ENCODE assay signal across 9 mouse cellular contexts in genomic region chr19:11165172-11165571, GRCm38 (mm10). TPM values are rescaled to one million over a fixed set of nuclear protein-coding genes. Genes with fewer than 3 reads are reported as not detected.
DNase-seq lines count a peak whose midpoint lies in the region; ATAC-seq and TF ChIP-seq lines count a peak whose summit lies in the region.
"Had no signal": no experiment of that assay in that cellular context is flagged by ENCODE, and none has a peak within 500 bp of the region (broad histone marks: within the 10 kb centered on the region; RNA-seq: fewer than 3 reads in every experiment).

Gene 1700025F22Rik (minus strand): TSS chr19:11165320.

- no peak for TF ChIP-seq EP300 in liver, embryonic 14.5 days (IDR thresholded peaks at IDR 0.05; ENCODE audit: low read depth)

- H3K27me3 ChIP-seq in heart, embryonic 10.5 days (ENCODE audit: insufficient read depth, poor library complexity, severe bottlenecking) = no peaks in the 10 kb centered on the region
- no peaks in the 10 kb centered on the region for H3K27me3 ChIP-seq in liver, embryonic 14.5 days (ENCODE audit: control insufficient read depth, insufficient read depth, low read length)

- no peaks in the 10 kb centered on the region for H3K36me3 ChIP-seq in heart, embryonic 10.5 days
- no peaks in the 10 kb centered on the region for H3K36me3 ChIP-seq in ES-E14 (ENCODE audit: control insufficient read depth, insufficient read depth, low read length, poor library complexity, severe bottlenecking)
- no peaks in the 10 kb centered on the region for H3K36me3 ChIP-seq in liver, embryonic 14.5 days (replicated peaks; ENCODE audit: control insufficient read depth, insufficient read depth, low read depth)
- H3K36me3 ChIP-seq: limb, embryonic 12.5 days had no signal

- DNase-seq in heart, postnatal 4 days = peak; percentile 5
- no peak for DNase-seq in heart, embryonic 10.5 days (ENCODE audit: low spot score)
- peak; percentile 27 for DNase-seq in ES-E14 (ENCODE audit: low read depth, low spot score)
- no peak for DNase-seq in liver, embryonic 14.5 days (ENCODE audit: low read depth in 3 of 3, low spot score in 3 of 3)
- DNase-seq in spleen, postnatal 14 days (ENCODE audit: low spot score in 2 of 2) = peak; percentile 25 to 26
- DNase-seq in layer of hippocampus, adult 11-12 months (ENCODE audit: low spot score) = no peak
- DNase-seq in cerebellum, adult 18-20 months = no peak
- no peak for DNase-seq in urinary bladder, adult 18-20 months (ENCODE audit: low spot score in 2 of 2)

- H3K9ac ChIP-seq in ES-E14 (ENCODE audit: insufficient read depth, low read depth, low read length, poor library complexity, severe bottlenecking) = no peak within 1 kb of the TSS
- H3K9ac ChIP-seq in liver, embryonic 14.5 days (replicated peaks) = no peak within 1 kb of the TSS
- H3K9ac ChIP-seq: limb, embryonic 12.5 days had no signal

- H3K4me1 ChIP-seq in heart, embryonic 10.5 days = no peaks in the 10 kb centered on the region
- no peaks in the 10 kb centered on the region for H3K4me1 ChIP-seq in ES-E14 (ENCODE audit: control insufficient read depth in 2 of 2, insufficient read depth in 2 of 2, low read length in 2 of 2, poor library complexity in 1 of 2)
- no peaks in the 10 kb centered on the region for H3K4me1 ChIP-seq in liver, embryonic 14.5 days (replicated peaks; ENCODE audit: control insufficient read depth in 2 of 2, insufficient read depth in 2 of 2, low read length in 1 of 2)
- H3K4me1 ChIP-seq: limb, embryonic 12.5 days had no signal

- TF ChIP-seq CTCF in liver, embryonic 14.5 days (IDR thresholded peaks at IDR 0.05; ENCODE audit: low read depth) = peak; percentile 64

- no peak within 1 kb of the TSS for H3K4me2 ChIP-seq in liver, embryonic 14.5 days (ENCODE audit: low read depth)
- H3K4me2 ChIP-seq: limb, embryonic 12.5 days had no signal

- ATAC-seq in liver, embryonic 14.5 days (ENCODE audit: insufficient read depth) = no peak

- WGBS in heart, embryonic 10.5 days = 32% methylated on average over 10 of the region's 10 CpGs
- 14% methylated on average over 10 of the region's 10 CpGs for WGBS in liver, embryonic 14.5 days (ENCODE audit: insufficient replicate concordance)

- no peak within 1 kb of the TSS for H3K27ac ChIP-seq in heart, embryonic 10.5 days
- H3K27ac ChIP-seq in ES-E14 (ENCODE audit: insufficient read depth, low read depth, low read length, poor library complexity, severe bottlenecking) = no peak within 1 kb of the TSS
- H3K27ac ChIP-seq in liver, embryonic 14.5 days = no peak within 1 kb of the TSS
- H3K27ac ChIP-seq: limb, embryonic 12.5 days had no signal

- in situ Hi-C loops in ES-E14 (cut with MboI; ENCODE audit: low sequenced_read_pairs in 2 of 2, unreplicated experiment in 2 of 2) = no loop called here

- no peak within 1 kb of the TSS for H3K4me3 ChIP-seq in heart, embryonic 10.5 days
- H3K4me3 ChIP-seq in ES-E14 (ENCODE audit: insufficient read depth in 1 of 2, low read depth in 1 of 2, low read length in 2 of 2, poor library complexity in 1 of 2, severe bottlenecking in 1 of 2) = no peak within 1 kb of the TSS
- H3K4me3 ChIP-seq in liver, embryonic 14.5 days (ENCODE audit: insufficient read depth in 1 of 2, low read depth in 2 of 2, low read length in 2 of 2) = no peak within 1 kb of the TSS
- H3K4me3 ChIP-seq: limb, embryonic 12.5 days had no signal

- no peaks in the 10 kb centered on the region for H3K9me3 ChIP-seq in heart, embryonic 10.5 days
- H3K9me3 ChIP-seq in ES-E14 (ENCODE audit: control insufficient read depth, insufficient read depth, low read depth, low read length) = no peaks in the 10 kb centered on the region
- no peaks in the 10 kb centered on the region for H3K9me3 ChIP-seq in liver, embryonic 14.5 days (ENCODE audit: control insufficient read depth, low read length)
- H3K9me3 ChIP-seq: limb, embryonic 12.5 days had no signal

TF ChIP-seq in ES-E14, 5 proteins besides CTCF, POLR2A, EP300 and RAD21:
- TF ChIP-seq CHD2 (IDR thresholded peaks at IDR 0.05; ENCODE audit: low read depth, low read length) = no peak
- TF ChIP-seq HCFC1 (IDR thresholded peaks at IDR 0.05; ENCODE audit: borderline replicate concordance, insufficient read depth, low read length) = no peak
- peak; percentile 43; the same call in 1 of the 2 replicates for TF ChIP-seq ZC3H11A (IDR thresholded peaks at IDR 0.05; ENCODE audit: borderline replicate concordance, low read depth, low read length)
- TF ChIP-seq ZNF384 (IDR thresholded peaks at IDR 0.05; ENCODE audit: low read depth, low read length) = no peak
- no peak for TF ChIP-seq MAFK (IDR thresholded peaks at IDR 0.05; ENCODE audit: insufficient read depth, low read depth, low read length)

RNA-seq across cellular contexts. Expression of gene 1700025F22Rik, which starts in this region (rescaled TPM):
- total RNA-seq in heart, postnatal 4 days (2021) = not detected
- not detected in 2 replicates for polyA plus RNA-seq in heart, embryonic 10.5 days (2016; fragmentation: Nextera tagmentation; extraction: Ambion mirVana)
- not detected in 2 replicates for total RNA-seq in ES-E14 (2012; rRNA removed)
- not detected in 2 replicates for polyA plus RNA-seq in liver, embryonic 14.5 days (2012; rRNA removed)
- polyA plus RNA-seq in liver, embryonic 14.5 days (2014; fragmentation: Nextera tagmentation; extraction: Ambion mirVana) = not detected in 2 replicates
- polyA plus RNA-seq: limb, embryonic 12.5 days had no signal

Comparison
In these comparisons a context has a peak if more than half of its experiments do, and no peak if none do; other contexts are left out.
1. Peak in DNase-seq in heart, postnatal 4 days; RNA of the gene not detected or under 1 TPM.
2. Peak in DNase-seq in ES-E14; RNA of the gene not detected or under 1 TPM.
3. DNase-seq: peak in spleen, postnatal 14 days (2 of 2); none in heart, embryonic 10.5 days (single experiment), liver, embryonic 14.5 days (0 of 3), layer of hippocampus, adult 11-12 months (single experiment), cerebellum, adult 18-20 months (0 of 2) and urinary bladder, adult 18-20 months (0 of 2).